Mouse (Mus musculus) liver, embryonic 14.5 days (tissue): Measurements from ENCODE around the gene Rapgef1. TPM values are rescaled to one million over a fixed set of nuclear protein-coding genes. Genes with fewer than 3 reads are reported as not detected.

ENCODE experiments used
- ATAC-seq: fragments of 200-750 bp; cut with Nextera tagmentation; 2 replicates; pipeline ENCODE4 v1.8.0; 2017; ENCODE audit warnings: moderate number of reproducible peaks, mild to moderate bottlenecking, moderate library complexity; ENCODE audit not compliant: insufficient read depth
- DNase-seq, 3 experiments: peaks; one replicate each; pipeline ENCODE4 v3.0.0-alpha.2; 2012 to 2013; ENCODE audit warnings: low read depth in 3 of 3, low spot score in 3 of 3
- H3K27ac ChIP-seq: fragments of 300-500 bp; sonication (generic); 2 replicates; pipeline ENCODE4 v1.5.1; 2014; ENCODE audit warnings: moderate library complexity, mild to moderate bottlenecking, control low read depth, inconsistent platforms
- H3K27me3 ChIP-seq: fragments of 300-500 bp; sonication (generic); 2 replicates; pipeline ENCODE4 v1.6.1; 2014; ENCODE audit warnings: mild to moderate bottlenecking, low read length, moderate library complexity; ENCODE audit not compliant: control insufficient read depth, insufficient read depth
- H3K36me3 ChIP-seq: fragments of 300-500 bp; sonication (generic); replicated peaks from 2 replicates; pipeline ENCODE4 v1.6.1; 2014; ENCODE audit warnings: low read depth; ENCODE audit not compliant: control insufficient read depth, insufficient read depth
- H3K4me1 ChIP-seq, 2 experiments: fragments of 200-500 bp in 1 of 2; fragments of 300-500 bp in 1 of 2; sonication (generic) in 1 of 2; replicated peaks; 2 replicates each; pipeline ENCODE4 v1.6.1; 2012 to 2014; ENCODE audit warnings: antibody characterized with exemption in 1 of 2, inconsistent platforms in 1 of 2, low read length in 1 of 2; ENCODE audit not compliant: control insufficient read depth in 2 of 2, insufficient read depth in 2 of 2
- H3K4me2 ChIP-seq: fragments of 300-500 bp; sonication (generic); 2 replicates; pipeline ENCODE4 v1.6.1; 2014; ENCODE audit warnings: low read depth, mild to moderate bottlenecking, control low read depth, moderate library complexity
- H3K4me3 ChIP-seq, 2 experiments: fragments of 200-500 bp in 1 of 2; fragments of 300-500 bp in 1 of 2; sonication (generic) in 1 of 2; 2 replicates each; pipeline ENCODE4 v1.5.1; 2012 to 2014; ENCODE audit warnings: low read depth in 2 of 2, low read length in 2 of 2, mild to moderate bottlenecking in 2 of 2, control low read depth in 1 of 2, inconsistent platforms in 1 of 2, moderate library complexity in 1 of 2; ENCODE audit not compliant: insufficient read depth in 1 of 2
- H3K9ac ChIP-seq: fragments of 300-500 bp; sonication (generic); replicated peaks from 2 replicates; pipeline ENCODE4 v1.6.1; 2014; ENCODE audit warnings: mild to moderate bottlenecking, control low read depth, moderate library complexity
- H3K9me3 ChIP-seq: fragments of 300-500 bp; sonication (generic); 2 replicates; pipeline ENCODE4 v1.6.1; 2016; ENCODE audit warnings: low read length, mixed read lengths; ENCODE audit not compliant: control insufficient read depth
- CTCF ChIP-seq: IDR thresholded peaks from 2 replicates; pipeline ENCODE4 v1.5.1; 2016; ENCODE audit warnings: antibody characterized with exemption, low read depth, control low read depth
- EP300 ChIP-seq: IDR thresholded peaks from 2 replicates; pipeline ENCODE4 v1.6.1; 2016; ENCODE audit warnings: antibody characterized with exemption, low read depth
- WGBS: fragments of 180-500 bp; shearing (Covaris S2); extraction: QIAGEN DNeasy Blood & Tissue Kit; methylation state at CpG from one replicate; pipeline ENCODE4 v1.1.7; 2014; ENCODE audit not compliant: insufficient replicate concordance; 5-methylcytosine and 5-hydroxymethylcytosine counted together
- polyA plus RNA-seq, 2 experiments: library from polyadenylated mRNA; depleted of rRNA in 1 of 2; stranded (reverse) in 1 of 2; unstranded in 1 of 2; fragments of >200 nt; fragmentation: Nextera tagmentation in 1 of 2; extraction: Ambion mirVana in 1 of 2; gene quantifications; 2 replicates each; pipeline versions ENCODE4 v1.2.1 to v1.2.3; 2012 to 2014

The Rapgef1 gene
- polyA plus RNA-seq, 2 experiments, result 3.9 to 11.1 TPM

GRCm38 (mm10) chr2:29748499-29748898 lies 129.0 kb downstream of the Rapgef1 start:
- Histone ChIP-seq H3K27me3 (peaks cover 51% of the 10 kb centered on the region), H3K9ac (no peak overlapping the region), H3K4me3 (no peak overlapping the region), H3K4me2 (no peak overlapping the region), H3K4me1 (no peaks in the 10 kb centered on the region), H3K27ac (no peak overlapping the region), H3K9me3 (no peaks in the 10 kb centered on the region), H3K36me3 (no peaks in the 10 kb centered on the region)
- DNase-seq (no peak), ATAC-seq (no peak)
- TF ChIP-seq EP300 (no peak), CTCF (no peak)
- 53% methylated on average over 4 of the region's 4 CpGs for WGBS

GRCm38 (mm10) chr2:29751497-29751896 lies 132.0 kb downstream of the Rapgef1 start, which contains the start of gene Gm13420:
TSS of gene Gm13420 (minus strand) at chr2:29751685.
- H3K4me2 ChIP-seq, result peak within 1 kb of the TSS; percentile 41
- H3K27me3 ChIP-seq, result peaks cover 46% of the 10 kb centered on the region
- no peaks in the 10 kb centered on the region for H3K4me1 ChIP-seq
- no peak within 1 kb of the TSS for H3K9ac ChIP-seq
- ATAC-seq (peak; percentile 45), DNase-seq (no peak)
- H3K36me3 ChIP-seq, result no peaks in the 10 kb centered on the region
- no peak within 1 kb of the TSS for H3K27ac ChIP-seq
- TF ChIP-seq EP300, result no peak
- TF ChIP-seq CTCF, result no peak
- H3K9me3 ChIP-seq, result no peaks in the 10 kb centered on the region
- WGBS, result 11% methylated on average over 28 of the region's 28 CpGs
- peak within 1 kb of the TSS in 1 of 2 experiments; percentile 20; a peak in 1 of 4 replicates for H3K4me3 ChIP-seq

- H3K36me3 ChIP-seq, result no peaks in the 10 kb centered on the region
- no peak overlapping the region for H3K4me2 ChIP-seq
- no peaks in the 10 kb centered on the region for H3K9me3 ChIP-seq
- H3K4me3 ChIP-seq, result no peak overlapping the region
- no peaks in the 10 kb centered on the region for H3K4me1 ChIP-seq
- H3K9ac ChIP-seq, result no peak overlapping the region
- peaks cover 37% of the 10 kb centered on the region for H3K27me3 ChIP-seq
- no peak overlapping the region for H3K27ac ChIP-seq
- 67% methylated on average over 5 of the region's 5 CpGs for WGBS
- DNase-seq, result no peak
- no peak for ATAC-seq
- no peak for TF ChIP-seq EP300
- TF ChIP-seq CTCF, result no peak
Observed at GRCm38 (mm10) chr2:29752397-29752796, 132.9 kb downstream of the Rapgef1 start.

- Histone ChIP-seq H3K4me2 (no peak overlapping the region), H3K9me3 (no peaks in the 10 kb centered on the region), H3K4me3 (no peak overlapping the region), H3K4me1 (no peaks in the 10 kb centered on the region), H3K27me3 (peaks cover 19% of the 10 kb centered on the region), H3K36me3 (no peaks in the 10 kb centered on the region), H3K27ac (no peak overlapping the region), H3K9ac (no peak overlapping the region)
- ATAC-seq (no peak), DNase-seq (no peak)
- TF ChIP-seq CTCF, result no peak
- no peak for TF ChIP-seq EP300
Observed at GRCm38 (mm10) chr2:29755693-29756092, 136.2 kb downstream of the Rapgef1 start.

- peak; percentile 48; the same call in 1 of the 2 replicates for ATAC-seq
- DNase-seq, result no peak
- H3K9me3 ChIP-seq, result no peaks in the 10 kb centered on the region
- WGBS, result 0% methylated on average over 1 of the region's 1 CpGs
- no peak overlapping the region for H3K9ac ChIP-seq
- H3K27me3 ChIP-seq, result no peaks in the 10 kb centered on the region
- no peak overlapping the region for H3K4me3 ChIP-seq
- H3K36me3 ChIP-seq, result no peaks in the 10 kb centered on the region
- H3K4me1 ChIP-seq, result no peaks in the 10 kb centered on the region
- H3K4me2 ChIP-seq, result no peak overlapping the region
- H3K27ac ChIP-seq, result no peak overlapping the region
- TF ChIP-seq EP300, result no peak
- peak; percentile 97 for TF ChIP-seq CTCF
Observed at GRCm38 (mm10) chr2:29764831-29765230, 145.3 kb downstream of the Rapgef1 start.
